Mouse (Mus musculus): ENCODE results near the gene Plekho1. TPM values are rescaled to one million over a fixed set of nuclear protein-coding genes. Genes with fewer than 3 reads are reported as not detected.
"Not testable (repeated sequence)": the region's sequence is repeated elsewhere in the genome, so short reads cannot be mapped to it uniquely, and the experiment has no call there.

Plekho1 gene
- polyA plus RNA-seq, 1 experiment from 2014 or later = 74.1 TPM

- ATAC-seq (ENCODE audit: low read depth) = no peak
- Histone ChIP-seq H3K9me3 (no peaks in the 10 kb centered on the region), H3K4me3 (no peak overlapping the region), H3K27ac (replicated peaks) (peak overlapping the region; percentile 46), H3K4me2 (no peak overlapping the region), H3K27me3 (no peaks in the 10 kb centered on the region), H3K9ac (peak overlapping the region; percentile 26; the same call in 1 of the 2 replicates), H3K4me1 (replicated peaks) (peaks cover 64% of the 10 kb centered on the region), H3K36me3 (peaks cover 60% of the 10 kb centered on the region)
- WGBS = 57% methylated on average over 10 of the region's 10 CpGs
Measured at GRCm38 (mm10) chr3:95988969-95989368, 6.8 kb downstream of the Plekho1 start.

- Histone ChIP-seq H3K27ac (replicated peaks) (no peak overlapping the region), H3K9me3 (no peaks in the 10 kb centered on the region), H3K36me3 (peaks cover 60% of the 10 kb centered on the region), H3K27me3 (no peaks in the 10 kb centered on the region), H3K4me1 (replicated peaks) (peaks cover 56% of the 10 kb centered on the region), H3K4me3 (no peak overlapping the region), H3K4me2 (no peak overlapping the region), H3K9ac (no peak overlapping the region)
- no peak for ATAC-seq (ENCODE audit: low read depth)
- 91% methylated on average over 1 of the region's 1 CpGs for WGBS
Measured at GRCm38 (mm10) chr3:95988138-95988537, 7.7 kb downstream of the Plekho1 start.

- Histone ChIP-seq H3K27ac (replicated peaks) (no peak overlapping the region), H3K9me3 (no peaks in the 10 kb centered on the region), H3K4me2 (no peak overlapping the region), H3K4me3 (no peak overlapping the region), H3K36me3 (peaks cover 56% of the 10 kb centered on the region), H3K27me3 (no peaks in the 10 kb centered on the region), H3K4me1 (replicated peaks) (peaks cover 50% of the 10 kb centered on the region), H3K9ac (0 out of 2 replicates have a peak overlapping the region, but pooled peaks have one; percentile 41)
- 84% methylated on average over 6 of the region's 6 CpGs for WGBS
- ATAC-seq (ENCODE audit: low read depth) = no peak
Measured at GRCm38 (mm10) chr3:95987386-95988110, 8.3 kb downstream of the Plekho1 start.

GRCm38 (mm10) chr3:95986984-95987383, 8.8 kb downstream of the Plekho1 start:
- Histone ChIP-seq H3K27ac (replicated peaks) (peak overlapping the region; percentile 95), H3K9ac (0 out of 2 replicates have a peak overlapping the region, but pooled peaks have one; percentile 67), H3K4me1 (replicated peaks) (peaks cover 45% of the 10 kb centered on the region), H3K4me2 (peak overlapping the region; percentile 51; the same call in 1 of the 2 replicates), H3K4me3 (peak overlapping the region; percentile 14; the same call in 1 of the 2 replicates), H3K36me3 (peaks cover 50% of the 10 kb centered on the region), H3K27me3 (no peaks in the 10 kb centered on the region), H3K9me3 (no peaks in the 10 kb centered on the region)
- 64% methylated on average over 4 of the region's 4 CpGs for WGBS
- no peak for ATAC-seq (ENCODE audit: low read depth)

- ATAC-seq (ENCODE audit: low read depth) = no peak; the same call in 1 of the 2 replicates
- peak overlapping the region; percentile 51 for H3K4me2 ChIP-seq
- WGBS = 2% methylated on average over 21 of the region's 21 CpGs
- peak overlapping the region; percentile 14 for H3K4me3 ChIP-seq
- H3K36me3 ChIP-seq = peaks cover 42% of the 10 kb centered on the region
- H3K9ac ChIP-seq = peak overlapping the region; percentile 67
- H3K27me3 ChIP-seq = no peaks in the 10 kb centered on the region
- H3K4me1 ChIP-seq (replicated peaks) = peaks cover 38% of the 10 kb centered on the region
- no peaks in the 10 kb centered on the region for H3K9me3 ChIP-seq
- peak overlapping the region; percentile 95 for H3K27ac ChIP-seq (replicated peaks)
Measured at GRCm38 (mm10) chr3:95986001-95986622, 9.7 kb downstream of the Plekho1 start.

- WGBS = under 1% methylated on average over 12 of the region's 12 CpGs
- Histone ChIP-seq H3K4me2 (peak overlapping the region; percentile 51), H3K9me3 (no peaks in the 10 kb centered on the region), H3K36me3 (peaks cover 35% of the 10 kb centered on the region), H3K9ac (peak overlapping the region; percentile 67), H3K4me1 (replicated peaks) (peaks cover 38% of the 10 kb centered on the region), H3K27me3 (no peaks in the 10 kb centered on the region), H3K4me3 (peak overlapping the region; percentile 14), H3K27ac (replicated peaks) (peak overlapping the region; percentile 95)
- ATAC-seq (ENCODE audit: low read depth) = peak; percentile 92
Measured at GRCm38 (mm10) chr3:95985209-95986000, 10.4 kb downstream of the Plekho1 start.

- Histone ChIP-seq H3K9ac (no peak overlapping the region), H3K9me3 (no peaks in the 10 kb centered on the region), H3K4me2 (no peak overlapping the region), H3K4me3 (no peak overlapping the region), H3K27me3 (no peaks in the 10 kb centered on the region), H3K27ac (replicated peaks) (no peak overlapping the region), H3K4me1 (replicated peaks) (peaks cover 27% of the 10 kb centered on the region), H3K36me3 (peaks cover 3% of the 10 kb centered on the region; the same call in 1 of the 2 replicates)
- 90% methylated on average over 4 of the region's 4 CpGs for WGBS
- no peak for ATAC-seq (ENCODE audit: low read depth)
Measured at GRCm38 (mm10) chr3:95982129-95982528, 13.7 kb downstream of the Plekho1 start.

- ATAC-seq (ENCODE audit: low read depth) = no peak
- Histone ChIP-seq H3K4me1 (replicated peaks) (peaks cover 10% of the 10 kb centered on the region), H3K9me3 (no peaks in the 10 kb centered on the region)
Measured at GRCm38 (mm10) chr3:95980276-95980970, 15.4 kb downstream of the Plekho1 start.

GRCm38 (mm10) chr3:95978265-95978664, 17.5 kb downstream of the Plekho1 start:
- ATAC-seq (ENCODE audit: low read depth) = no peak
- H3K4me2 ChIP-seq = no peak overlapping the region
- no peak overlapping the region for H3K27ac ChIP-seq (replicated peaks)
- no peak overlapping the region for H3K4me3 ChIP-seq
- no peaks in the 10 kb centered on the region for H3K9me3 ChIP-seq
- peaks cover 16% of the 10 kb centered on the region for H3K4me1 ChIP-seq (replicated peaks)
- WGBS = 76% methylated on average over 9 of the region's 9 CpGs
- H3K9ac ChIP-seq = no peak overlapping the region
- no peaks in the 10 kb centered on the region for H3K36me3 ChIP-seq
- H3K27me3 ChIP-seq = no peaks in the 10 kb centered on the region; the same call in 1 of the 2 replicates

More at GRCm38 (mm10) chr3:95980276-95980970, 15.4 kb downstream of the Plekho1 start:
- no peak overlapping the region for H3K9ac ChIP-seq
- H3K36me3 ChIP-seq = no peaks in the 10 kb centered on the region
- no peak overlapping the region for H3K4me3 ChIP-seq
- no peak overlapping the region for H3K27ac ChIP-seq (replicated peaks)
- 79% methylated on average over 12 of the region's 12 CpGs for WGBS
- H3K27me3 ChIP-seq = no peaks in the 10 kb centered on the region; the same call in 1 of the 2 replicates
- H3K4me2 ChIP-seq = no peak overlapping the region

GRCm38 (mm10) chr3:95977587-95977986, 18.2 kb downstream of the Plekho1 start:
- H3K4me3 ChIP-seq; H3K9me3 ChIP-seq; H3K27me3 ChIP-seq; H3K27ac ChIP-seq (replicated peaks); ATAC-seq (ENCODE audit: low read depth); H3K36me3 ChIP-seq; H3K9ac ChIP-seq; H3K4me2 ChIP-seq: not testable (repeated sequence)
- 96% methylated on average over 7 of the region's 7 CpGs for WGBS
- peaks cover 23% of the 10 kb centered on the region for H3K4me1 ChIP-seq (replicated peaks)

GRCm38 (mm10) chr3:95977079-95977478, 18.7 kb downstream of the Plekho1 start:
- WGBS = 70% methylated on average over 3 of the region's 3 CpGs
- no peak overlapping the region for H3K4me2 ChIP-seq
- no peak overlapping the region for H3K4me3 ChIP-seq
- no peaks in the 10 kb centered on the region; the same call in 1 of the 2 replicates for H3K27me3 ChIP-seq
- no peaks in the 10 kb centered on the region for H3K9me3 ChIP-seq
- ATAC-seq (ENCODE audit: low read depth) = no peak
- H3K9ac ChIP-seq = no peak overlapping the region
- no peak overlapping the region for H3K27ac ChIP-seq (replicated peaks)
- peaks cover 28% of the 10 kb centered on the region for H3K4me1 ChIP-seq (replicated peaks)
- no peaks in the 10 kb centered on the region for H3K36me3 ChIP-seq

All from neural tube, embryonic 13.5 days (tissue).